Comparison of ENCODE assay signal across 8 mouse cellular contexts in genomic region chr7:64751465-64751864, GRCm38 (mm10).
DNase-seq lines count a peak whose midpoint lies in the region; ATAC-seq and TF ChIP-seq lines count a peak whose summit lies in the region.

No protein-coding gene starts in this region.

- TF ChIP-seq POLR2A in bone marrow macrophage, adult 2 months (IDR thresholded peaks at IDR 0.05; ENCODE audit: borderline replicate concordance, low read depth, low read length): no peak

- 41% methylated on average over 5 of the region's 5 CpGs for WGBS in hindbrain, embryonic 11.5 days

- TF ChIP-seq CTCF in bone marrow macrophage, adult 2 months (IDR thresholded peaks at IDR 0.05; ENCODE audit: low read depth, low read length): peak; percentile 86

- no peak overlapping the region for H3K27ac ChIP-seq in bone marrow macrophage, adult 2 months (ENCODE audit: insufficient read depth, low read depth, low read length)
- no peak overlapping the region for H3K27ac ChIP-seq in hindbrain, embryonic 11.5 days (ENCODE audit: low read depth, low read length)

- H3K9ac ChIP-seq in hindbrain, embryonic 11.5 days (ENCODE audit: low read depth, low read length): no peak overlapping the region

- ATAC-seq in hindbrain, embryonic 11.5 days (ENCODE audit: low FRiP score): peak; percentile 77
- ATAC-seq in erythroblast, adult 5-6 weeks (replicated peaks; ENCODE audit: low FRiP score, poor library complexity, severe bottlenecking): no peak

- no peak overlapping the region for H3K4me2 ChIP-seq in hindbrain, embryonic 11.5 days (replicated peaks; ENCODE audit: low read depth, low read length)

- peak; percentile 8 for DNase-seq in MN1 (ENCODE audit: low spot score)
- peak; percentile 13 for DNase-seq in fibroblast of lung, adult 2 months (ENCODE audit: low read depth)
- DNase-seq in hindbrain, embryonic 11.5 days (ENCODE audit: low spot score): peak; percentile 82
- peak; percentile 62 for DNase-seq in layer of hippocampus, adult 9-11 months
- peak; percentile 49 to 65 for DNase-seq in lung, postnatal 4 days
- DNase-seq in right cerebral cortex, adult 2 months (ENCODE audit: low spot score in 2 of 2): peak; percentile 70 to 74

- no peaks in the 10 kb centered on the region for H3K9me3 ChIP-seq in hindbrain, embryonic 11.5 days (ENCODE audit: control insufficient read depth, low read length)

- no peaks in the 10 kb centered on the region for H3K4me1 ChIP-seq in bone marrow macrophage, adult 2 months (ENCODE audit: control insufficient read depth, insufficient read depth, low read length)
- no peaks in the 10 kb centered on the region for H3K4me1 ChIP-seq in hindbrain, embryonic 11.5 days (replicated peaks; ENCODE audit: control insufficient read depth, insufficient read depth, low read length)

- H3K36me3 ChIP-seq in hindbrain, embryonic 11.5 days (ENCODE audit: control insufficient read depth, insufficient read depth, low read length): no peaks in the 10 kb centered on the region

- H3K4me3 ChIP-seq in bone marrow macrophage, adult 2 months (ENCODE audit: insufficient read depth, low read length): no peak overlapping the region
- H3K4me3 ChIP-seq in hindbrain, embryonic 11.5 days (ENCODE audit: low read depth, low read length): no peak overlapping the region

- no peaks in the 10 kb centered on the region for H3K27me3 ChIP-seq in hindbrain, embryonic 11.5 days (ENCODE audit: control insufficient read depth, insufficient read depth, low read length)

Comparison
In these comparisons a context has a peak if more than half of its experiments do, and no peak if none do; other contexts are left out.
1. DNase-seq: peak in every context shown above with its lines; median percentile 82 in hindbrain, embryonic 11.5 days; 72 in right cerebral cortex, adult 2 months; 62 in layer of hippocampus, adult 9-11 months; 57 in lung, postnatal 4 days; 13 in fibroblast of lung, adult 2 months; 8 in MN1.